In genomic region chr11:61774551-61775149, GRCm38 (mm10) we compare ENCODE assay signal across 19 mouse cellular contexts. TPM values are rescaled to one million over a fixed set of nuclear protein-coding genes. Genes with fewer than 3 reads are reported as not detected.
DNase-seq lines count a peak whose midpoint lies in the region; ATAC-seq and TF ChIP-seq lines count a peak whose summit lies in the region.
"Had no signal": no experiment of that assay in that cellular context is flagged by ENCODE, and none has a peak within 500 bp of the region (broad histone marks: within the 10 kb centered on the region; RNA-seq: fewer than 3 reads in every experiment).

No protein-coding gene starts in this region.

- H3K9me3 ChIP-seq in liver, postnatal 0 days (ENCODE audit: low read length), result no peaks in the 10 kb centered on the region
- no peaks in the 10 kb centered on the region for H3K9me3 ChIP-seq in liver, embryonic 11.5 days (ENCODE audit: control insufficient read depth, low read length)
- H3K9me3 ChIP-seq: embryonic facial prominence, embryonic 12.5 days; hindbrain, embryonic 10.5 days; liver, embryonic 12.5 days had no signal

- TF ChIP-seq CTCF in liver, postnatal 0 days (IDR thresholded peaks at IDR 0.05; ENCODE audit: low read depth), result no peak
- no peak for TF ChIP-seq CTCF in bone marrow macrophage, adult 2 months (IDR thresholded peaks at IDR 0.05; ENCODE audit: low read depth, low read length)
- no peak for TF ChIP-seq CTCF in kidney, adult 2 months (conservative IDR thresholded peaks at IDR 0.05; ENCODE audit: insufficient read depth, insufficient read length, low read depth, low read length)

- DNase-seq in cerebellum, postnatal 14 days, result peak; percentile 18 to 33
- DNase-seq in cerebellum, adult 8-10 months, result no peak
- no peak for DNase-seq in liver, postnatal 0 days
- no peak for DNase-seq in liver, embryonic 11.5 days (ENCODE audit: low spot score)
- DNase-seq in left cerebral cortex, postnatal 25 days (ENCODE audit: low spot score in 2 of 2), result peak; percentile 56 to 71
- DNase-seq in kidney, postnatal 10 days, result no peak
- no peak for DNase-seq in kidney, adult 2 months
- DNase-seq: adrenal gland, postnatal 36 days; midbrain, embryonic 14.5 days; thymus, postnatal 4 days had no signal

- no peak for TF ChIP-seq POLR2A in bone marrow macrophage, adult 2 months (IDR thresholded peaks at IDR 0.05; ENCODE audit: borderline replicate concordance, low read depth, low read length)
- no peak for TF ChIP-seq POLR2A in kidney, adult 2 months (IDR thresholded peaks at IDR 0.05; ENCODE audit: low read depth, low read length)

- no peak overlapping the region for H3K9ac ChIP-seq in liver, postnatal 0 days (replicated peaks)
- H3K9ac ChIP-seq in liver, embryonic 11.5 days (ENCODE audit: low read depth, low read length), result no peak overlapping the region
- H3K9ac ChIP-seq: embryonic facial prominence, embryonic 12.5 days; liver, embryonic 12.5 days had no signal

- H3K27me3 ChIP-seq in liver, postnatal 0 days (ENCODE audit: insufficient read depth, low read length), result no peaks in the 10 kb centered on the region
- H3K27me3 ChIP-seq in liver, embryonic 11.5 days (replicated peaks; ENCODE audit: control insufficient read depth, insufficient read depth, low read length), result no peaks in the 10 kb centered on the region
- no peaks in the 10 kb centered on the region for H3K27me3 ChIP-seq in kidney, adult 2 months (replicated peaks; ENCODE audit: control insufficient read depth, insufficient read depth, low read length)
- H3K27me3 ChIP-seq: embryonic facial prominence, embryonic 12.5 days; liver, embryonic 12.5 days; Patski had no signal

- H3K4me3 ChIP-seq in liver, postnatal 0 days (ENCODE audit: low read depth, low read length), result no peak overlapping the region
- H3K4me3 ChIP-seq in liver, embryonic 11.5 days (ENCODE audit: low read depth, low read length), result no peak overlapping the region
- no peak overlapping the region for H3K4me3 ChIP-seq in bone marrow macrophage, adult 2 months (ENCODE audit: insufficient read depth, low read length)
- H3K4me3 ChIP-seq in kidney, adult 2 months (ENCODE audit: insufficient read depth, low read depth, low read length), result no peak overlapping the region
- H3K4me3 ChIP-seq: embryonic facial prominence, embryonic 12.5 days; hindbrain, embryonic 10.5 days; liver, embryonic 12.5 days had no signal

- 0 out of 2 replicates have a peak overlapping the region, but pooled peaks have one; percentile 1 for H3K27ac ChIP-seq in liver, postnatal 0 days (ENCODE audit: low read depth)
- no peak overlapping the region for H3K27ac ChIP-seq in liver, embryonic 11.5 days (ENCODE audit: low read depth, low read length)
- H3K27ac ChIP-seq in bone marrow macrophage, adult 2 months (ENCODE audit: insufficient read depth, low read depth, low read length), result peak overlapping the region; percentile 52
- H3K27ac ChIP-seq in kidney, adult 2 months (ENCODE audit: insufficient read depth, low read depth, low read length), result no peak overlapping the region
- H3K27ac ChIP-seq: embryonic facial prominence, embryonic 12.5 days; hindbrain, embryonic 10.5 days; liver, embryonic 12.5 days had no signal

- H3K4me1 ChIP-seq in liver, postnatal 0 days (ENCODE audit: insufficient read depth), result no peaks in the 10 kb centered on the region
- H3K4me1 ChIP-seq in liver, embryonic 11.5 days (replicated peaks; ENCODE audit: control insufficient read depth, insufficient read depth, low read length), result no peaks in the 10 kb centered on the region
- H3K4me1 ChIP-seq in bone marrow macrophage, adult 2 months (ENCODE audit: control insufficient read depth, insufficient read depth, low read length), result peaks cover 14% of the 10 kb centered on the region
- no peaks in the 10 kb centered on the region for H3K4me1 ChIP-seq in kidney, adult 2 months (ENCODE audit: control insufficient read depth, insufficient read depth, low read length)
- H3K4me1 ChIP-seq: embryonic facial prominence, embryonic 12.5 days; hindbrain, embryonic 10.5 days; liver, embryonic 12.5 days had no signal

- 75% methylated on average over 4 of the region's 4 CpGs for WGBS in liver, postnatal 0 days (ENCODE audit: insufficient replicate concordance)
- 75% methylated on average over 4 of the region's 4 CpGs for WGBS in liver, embryonic 11.5 days
- WGBS in kidney, adult 2 months, result 79% methylated on average over 4 of the region's 4 CpGs

- no peak for TF ChIP-seq EP300 in liver, postnatal 0 days (IDR thresholded peaks at IDR 0.05; ENCODE audit: low read depth)

- H3K4me2 ChIP-seq in liver, postnatal 0 days (ENCODE audit: low read depth, low read length), result no peak overlapping the region
- H3K4me2 ChIP-seq in liver, embryonic 11.5 days, result no peak overlapping the region
- H3K4me2 ChIP-seq: embryonic facial prominence, embryonic 12.5 days; liver, embryonic 12.5 days had no signal

- intact Hi-C loops in left cerebral cortex, postnatal 25 days (cut with DNase I), result no loop called here

- no peak for ATAC-seq in liver, postnatal 0 days
- no peak for ATAC-seq in liver, embryonic 11.5 days (replicated peaks; ENCODE audit: low FRiP score)
- ATAC-seq: liver, embryonic 12.5 days; Patski had no signal

- H3K36me3 ChIP-seq in liver, postnatal 0 days (replicated peaks; ENCODE audit: insufficient read depth, low read length), result peaks cover 23% of the 10 kb centered on the region
- H3K36me3 ChIP-seq in liver, embryonic 11.5 days (ENCODE audit: control insufficient read depth, insufficient read depth, low read length), result peaks cover 2% of the 10 kb centered on the region; the same call in 1 of the 2 replicates
- H3K36me3 ChIP-seq in kidney, adult 2 months (ENCODE audit: control insufficient read depth, insufficient read depth, low read length), result peaks cover 6% of the 10 kb centered on the region

RNA-seq across cellular contexts. Expression of gene Prpsap2, which starts 12.8 kb away (rescaled TPM):
- polyA plus RNA-seq in liver, postnatal 0 days (2015; fragmentation: Nextera tagmentation; extraction: Ambion mirVana), result 5.2 and 5.7 TPM in 2 replicates
- polyA plus RNA-seq in liver, embryonic 11.5 days (2014; fragmentation: Nextera tagmentation; extraction: Ambion mirVana), result 15.4 and 15.7 TPM in 2 replicates
- 34.5 and 36.2 TPM in 2 replicates for polyA plus RNA-seq in bone marrow macrophage, adult 2 months (2012; ENCODE audit: insufficient read depth, insufficient read length, missing spikeins)
- total RNA-seq in left cerebral cortex, postnatal 25 days (2021), result 10 to 100 TPM; 35.7 to 39.5 TPM
- 20.3 and 21.4 TPM in 2 replicates for polyA plus RNA-seq in kidney, adult 2 months (2012; rRNA removed)

RNA-seq across cellular contexts. Expression of gene Slc5a10, which starts 54.0 kb away (rescaled TPM):
- not detected in 2 replicates for polyA plus RNA-seq in liver, postnatal 0 days (2015; fragmentation: Nextera tagmentation; extraction: Ambion mirVana)
- not detected in 2 replicates for polyA plus RNA-seq in liver, embryonic 11.5 days (2014; fragmentation: Nextera tagmentation; extraction: Ambion mirVana)
- not detected in 2 replicates for polyA plus RNA-seq in bone marrow macrophage, adult 2 months (2012; ENCODE audit: insufficient read depth, insufficient read length, missing spikeins)
- under 1 TPM; 0.21 to 0.23 TPM for total RNA-seq in left cerebral cortex, postnatal 25 days (2021)
- 348 and 492 TPM in 2 replicates for polyA plus RNA-seq in kidney, adult 2 months (2012; rRNA removed)
- total RNA-seq: gastrocnemius, postnatal 4 days had no signal
- polyA plus RNA-seq: heart, embryonic 14.5 days; hindbrain, embryonic 10.5 days; liver, embryonic 12.5 days; midbrain, embryonic 14.5 days; Patski; small intestine, adult 2 months; stomach, embryonic 16.5 days had no signal

Comparison
In these comparisons a context has a peak if more than half of its experiments do, and no peak if none do; other contexts are left out.
1. DNase-seq: peak in cerebellum, postnatal 14 days (2 of 2) and left cerebral cortex, postnatal 25 days (2 of 2); none in cerebellum, adult 8-10 months (single experiment), liver, postnatal 0 days (single experiment), liver, embryonic 11.5 days (single experiment), kidney, postnatal 10 days (single experiment) and kidney, adult 2 months (single experiment).
2. H3K27ac ChIP-seq: peak in liver, postnatal 0 days (single experiment) and bone marrow macrophage, adult 2 months (single experiment); none in liver, embryonic 11.5 days (single experiment) and kidney, adult 2 months (single experiment).
3. RNA of gene Slc5a10, which starts 54.0 kb away (polyA plus RNA-seq): 348 to 492 TPM in kidney, adult 2 months; not detected in liver, embryonic 11.5 days, not detected in liver, postnatal 0 days and not detected in bone marrow macrophage, adult 2 months; every median in the first group is over 100 times any median in the second.